Mouse (Mus musculus) small intestine, adult 2 months (tissue): ENCODE measurements around the gene Vmn2r49.
"Not testable (repeated sequence)": the region's sequence is repeated elsewhere in the genome, so short reads cannot be mapped to it uniquely, and the experiment has no call there.

Experiments used
- CTCF ChIP-seq: fragments of 200-500 bp; IDR thresholded peaks from 2 replicates; pipeline ENCODE4 v1.5.1; 2012; ENCODE audit warnings: low read depth, mild to moderate bottlenecking, control low read depth, inconsistent platforms, low read length, moderate library complexity, mixed read lengths; ENCODE audit not compliant: insufficient replicate concordance, insufficient read length; ENCODE audit errors: extremely low read depth
- POLR2A ChIP-seq: fragments of 200-500 bp; IDR thresholded peaks from 2 replicates; pipeline ENCODE4 v1.6.1; 2012; ENCODE audit warnings: low read depth, mild to moderate bottlenecking, control low read depth, inconsistent platforms, low read length, moderate library complexity

DNA sequence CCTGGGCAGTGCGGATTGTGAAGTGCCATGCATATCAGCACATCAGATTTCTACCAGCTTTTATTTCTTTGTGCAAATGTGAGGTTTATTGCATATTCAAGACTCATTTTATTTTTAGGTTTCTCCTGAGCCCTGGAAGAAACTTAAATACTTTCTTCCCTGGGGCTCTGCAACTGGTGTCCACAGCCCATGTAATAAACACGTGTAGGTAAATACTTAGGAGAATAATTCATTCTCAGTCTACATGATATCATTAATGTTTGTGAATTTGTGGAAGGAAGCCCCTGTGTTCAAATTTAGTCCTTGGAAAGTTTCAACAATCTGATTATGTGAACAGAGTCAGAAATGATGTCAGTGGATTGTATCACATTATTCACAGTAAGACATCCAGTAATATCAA lies at the start of gene Vmn2r49:
- TF ChIP-seq CTCF, POLR2A: not testable (repeated sequence)
